Mouse (Mus musculus): Measurements from ENCODE around the gene Nav2. TPM values are rescaled to one million over a fixed set of nuclear protein-coding genes. Genes with fewer than 3 reads are reported as not detected.

Nav2 gene
- polyA plus RNA-seq, 1 experiment, result 10.1 TPM

GRCm38 (mm10) chr7:49087154-49087553 is 178.6 kb downstream of the Nav2 start:
- no peak overlapping the region for H3K27ac ChIP-seq (replicated peaks; ENCODE audit: low read depth, low read length)
- no peak overlapping the region for H3K4me3 ChIP-seq (ENCODE audit: insufficient read depth, low read depth, low read length)
- H3K4me1 ChIP-seq (ENCODE audit: control insufficient read depth, insufficient read depth, insufficient read length, low read length), result no peaks in the 10 kb centered on the region

GRCm38 (mm10) chr7:49088198-49088912 is 179.8 kb downstream of the Nav2 start:
- Histone ChIP-seq H3K4me1 (ENCODE audit: control insufficient read depth, insufficient read depth, insufficient read length, low read length) (no peaks in the 10 kb centered on the region), H3K4me3 (ENCODE audit: insufficient read depth, low read depth, low read length) (no peak overlapping the region), H3K27ac (replicated peaks; ENCODE audit: low read depth, low read length) (no peak overlapping the region)

- H3K4me1 ChIP-seq (ENCODE audit: control insufficient read depth, insufficient read depth, insufficient read length, low read length), result no peaks in the 10 kb centered on the region
- H3K4me3 ChIP-seq (ENCODE audit: insufficient read depth, low read depth, low read length), result no peak overlapping the region
- no peak overlapping the region for H3K27ac ChIP-seq (replicated peaks; ENCODE audit: low read depth, low read length)
Observed at GRCm38 (mm10) chr7:49091371-49091770, 182.9 kb downstream of the Nav2 start.

GRCm38 (mm10) chr7:49091921-49092320 is 183.4 kb downstream of the Nav2 start:
- Histone ChIP-seq H3K27ac (replicated peaks; ENCODE audit: low read depth, low read length) (no peak overlapping the region), H3K4me3 (ENCODE audit: insufficient read depth, low read depth, low read length) (no peak overlapping the region), H3K4me1 (ENCODE audit: control insufficient read depth, insufficient read depth, insufficient read length, low read length) (no peaks in the 10 kb centered on the region)

GRCm38 (mm10) chr7:49093596-49093995 is 185.1 kb downstream of the Nav2 start:
- no peaks in the 10 kb centered on the region for H3K4me1 ChIP-seq (ENCODE audit: control insufficient read depth, insufficient read depth, insufficient read length, low read length)
- no peak overlapping the region for H3K27ac ChIP-seq (replicated peaks; ENCODE audit: low read depth, low read length)
- H3K4me3 ChIP-seq (ENCODE audit: insufficient read depth, low read depth, low read length), result no peak overlapping the region

- Histone ChIP-seq H3K27ac (replicated peaks; ENCODE audit: low read depth, low read length) (no peak overlapping the region), H3K4me3 (ENCODE audit: insufficient read depth, low read depth, low read length) (no peak overlapping the region), H3K4me1 (ENCODE audit: control insufficient read depth, insufficient read depth, insufficient read length, low read length) (no peaks in the 10 kb centered on the region)
Observed at GRCm38 (mm10) chr7:49094531-49094930, 186.0 kb downstream of the Nav2 start.

- Histone ChIP-seq H3K4me1 (ENCODE audit: control insufficient read depth, insufficient read depth, insufficient read length, low read length) (no peaks in the 10 kb centered on the region), H3K27ac (replicated peaks; ENCODE audit: low read depth, low read length) (no peak overlapping the region), H3K4me3 (ENCODE audit: insufficient read depth, low read depth, low read length) (no peak overlapping the region)
Observed at GRCm38 (mm10) chr7:49101291-49101690, 192.8 kb downstream of the Nav2 start.

- Histone ChIP-seq H3K27ac (replicated peaks; ENCODE audit: low read depth, low read length) (no peak overlapping the region), H3K4me3 (ENCODE audit: insufficient read depth, low read depth, low read length) (no peak overlapping the region), H3K4me1 (ENCODE audit: control insufficient read depth, insufficient read depth, insufficient read length, low read length) (no peaks in the 10 kb centered on the region)
Observed at GRCm38 (mm10) chr7:49102223-49102622, 193.7 kb downstream of the Nav2 start.

- H3K4me3 ChIP-seq (ENCODE audit: insufficient read depth, low read depth, low read length), result no peak overlapping the region
Observed at GRCm38 (mm10) chr7:49104376-49104775, 195.9 kb downstream of the Nav2 start.

GRCm38 (mm10) chr7:49104793-49105192 is 196.3 kb downstream of the Nav2 start:
- no peak overlapping the region for H3K27ac ChIP-seq (replicated peaks; ENCODE audit: low read depth, low read length)
- no peak overlapping the region for H3K4me3 ChIP-seq (ENCODE audit: insufficient read depth, low read depth, low read length)
- H3K4me1 ChIP-seq (ENCODE audit: control insufficient read depth, insufficient read depth, insufficient read length, low read length), result no peaks in the 10 kb centered on the region

More at GRCm38 (mm10) chr7:49104376-49104775, 195.9 kb downstream of the Nav2 start:
- H3K4me1 ChIP-seq (ENCODE audit: control insufficient read depth, insufficient read depth, insufficient read length, low read length), result no peaks in the 10 kb centered on the region
- H3K27ac ChIP-seq (replicated peaks; ENCODE audit: low read depth, low read length), result no peak overlapping the region

GRCm38 (mm10) chr7:49105501-49105900 is 197.0 kb downstream of the Nav2 start:
- no peak overlapping the region for H3K4me3 ChIP-seq (ENCODE audit: insufficient read depth, low read depth, low read length)
- no peaks in the 10 kb centered on the region for H3K4me1 ChIP-seq (ENCODE audit: control insufficient read depth, insufficient read depth, insufficient read length, low read length)
- H3K27ac ChIP-seq (replicated peaks; ENCODE audit: low read depth, low read length), result no peak overlapping the region

- Histone ChIP-seq H3K27ac (replicated peaks; ENCODE audit: low read depth, low read length) (no peak overlapping the region), H3K4me1 (ENCODE audit: control insufficient read depth, insufficient read depth, insufficient read length, low read length) (no peaks in the 10 kb centered on the region), H3K4me3 (ENCODE audit: insufficient read depth, low read depth, low read length) (no peak overlapping the region)
Observed at GRCm38 (mm10) chr7:49108076-49108475, 199.6 kb downstream of the Nav2 start.

- no peak overlapping the region for H3K27ac ChIP-seq (replicated peaks; ENCODE audit: low read depth, low read length)
- no peak overlapping the region for H3K4me3 ChIP-seq (ENCODE audit: insufficient read depth, low read depth, low read length)
- H3K4me1 ChIP-seq (ENCODE audit: control insufficient read depth, insufficient read depth, insufficient read length, low read length), result no peaks in the 10 kb centered on the region
Observed at GRCm38 (mm10) chr7:49119016-49119415, 210.5 kb downstream of the Nav2 start.

GRCm38 (mm10) chr7:49119794-49120487 is 211.4 kb downstream of the Nav2 start:
- Histone ChIP-seq H3K27ac (replicated peaks; ENCODE audit: low read depth, low read length) (no peak overlapping the region), H3K4me1 (ENCODE audit: control insufficient read depth, insufficient read depth, insufficient read length, low read length) (no peaks in the 10 kb centered on the region), H3K4me3 (ENCODE audit: insufficient read depth, low read depth, low read length) (no peak overlapping the region)

GRCm38 (mm10) chr7:49120488-49120864 is 212.0 kb downstream of the Nav2 start:
- Histone ChIP-seq H3K4me3 (ENCODE audit: insufficient read depth, low read depth, low read length) (no peak overlapping the region), H3K27ac (replicated peaks; ENCODE audit: low read depth, low read length) (no peak overlapping the region), H3K4me1 (ENCODE audit: control insufficient read depth, insufficient read depth, insufficient read length, low read length) (no peaks in the 10 kb centered on the region)
